Mouse (Mus musculus) left cerebral cortex, postnatal 14 days (tissue): ENCODE results near the gene Adgrf5. TPM values are rescaled to one million over a fixed set of nuclear protein-coding genes. Genes with fewer than 3 reads are reported as not detected.

Experiments
- DNase-seq, 2 experiments: peaks; one replicate each; pipeline ENCODE4 v3.0.0; 2021 to 2022; ENCODE audit warnings: low spot score in 2 of 2, mixed read lengths in 1 of 2
- intact Hi-C: fragments of 180-260 bp; cut with DNase I; formaldehyde crosslinking; loops from one replicate; pipeline ENCODE4 v1.15.1; 2025
- total RNA-seq, 2 experiments: library from RNA; stranded (reverse); gene quantifications; 2 replicates each; pipeline ENCODE4 v1.2.3; 2021

The Adgrf5 gene
- total RNA-seq, 2 experiments from 2014 or later = 29.3 to 33.3 TPM

DNA sequence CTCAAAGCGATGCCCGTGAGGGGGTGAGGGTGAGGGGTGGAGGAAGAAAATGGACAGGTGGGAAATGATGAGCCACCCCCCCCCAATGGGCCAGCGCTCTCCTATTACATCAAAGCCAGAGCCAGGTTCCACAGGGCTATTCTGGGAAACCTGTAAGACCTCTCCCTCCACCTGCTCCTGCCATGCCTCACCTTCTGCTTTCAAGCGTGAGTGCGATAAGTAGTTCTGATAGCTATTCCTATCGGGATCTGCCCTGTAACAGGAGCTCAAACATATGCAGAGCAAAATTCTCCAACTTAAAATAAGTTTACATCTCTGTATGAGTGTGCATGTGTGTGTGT, 144.3 kb downstream of the Adgrf5 start:
- DNase-seq = no peak
- intact Hi-C loops = no loop called here

Other genes starting within 250 kb of the Adgrf5 start
- gene Adgrf1, start 90.1 kb upstream of the Adgrf5 start, total RNA-seq = not detected
- not detected for gene Mep1a, start 142.4 kb downstream of the Adgrf5 start, total RNA-seq
- not detected for gene Ankrd66, start 183.2 kb downstream of the Adgrf5 start, total RNA-seq
- 10 to 100 TPM; 60.4 to 65.9 TPM for gene Pla2g7, start 207.6 kb downstream of the Adgrf5 start, total RNA-seq